ENCODE assay signal across 8 mouse cellular contexts in the genomic region with DNA sequence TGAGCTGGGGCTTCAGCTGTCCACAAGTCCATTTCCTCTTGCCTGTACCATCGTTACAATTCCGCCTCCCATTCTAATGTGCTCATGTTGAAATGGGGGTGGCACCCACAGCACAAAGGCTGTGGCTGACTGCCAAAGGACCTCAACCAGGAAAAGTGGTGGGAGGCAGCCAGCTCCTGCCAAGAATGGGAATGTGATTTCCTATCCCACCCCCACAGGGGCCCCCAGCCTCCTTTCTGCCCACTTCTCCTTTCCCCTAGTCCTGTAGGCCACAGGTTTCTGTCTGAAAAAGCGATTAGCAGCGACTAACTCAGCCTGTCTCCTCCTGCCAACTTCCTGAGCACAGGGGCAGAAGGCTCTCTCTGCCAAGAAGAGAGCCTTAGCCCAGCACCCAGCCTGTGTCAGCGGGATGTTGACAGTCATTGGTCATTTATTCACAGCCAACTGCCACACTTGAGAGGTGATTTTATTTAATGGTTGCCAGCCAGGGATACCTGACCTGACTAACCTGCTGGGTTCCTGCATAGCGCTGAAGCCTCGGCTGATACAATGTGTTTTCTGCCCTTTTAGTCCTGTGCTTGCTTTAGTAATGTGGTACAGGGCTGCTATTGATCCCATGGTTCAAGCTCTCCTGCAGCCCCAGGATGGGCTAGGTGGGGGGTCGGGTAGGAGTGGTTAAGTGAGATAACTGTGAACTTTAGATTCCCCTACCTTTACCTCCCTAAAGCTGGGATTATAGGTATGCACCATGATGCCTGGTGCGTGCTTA.
DNase-seq lines count a peak whose midpoint lies in the region; ATAC-seq and TF ChIP-seq lines count a peak whose summit lies in the region.

No protein-coding gene starts in this region.

- peak; percentile 85 for ATAC-seq in hindbrain, postnatal 0 days
- ATAC-seq in megakaryocyte-erythroid progenitor cell, adult 5-6 weeks (replicated peaks; ENCODE audit: low FRiP score, low TSS enrichment, poor library complexity, severe bottlenecking): 0 out of 2 replicates have a peak, but pooled peaks have one; percentile 16

- intact Hi-C loops in left cerebral cortex, postnatal 10 days (cut with DNase I): no loop called here

- no peak overlapping the region for H3K4me3 ChIP-seq in hindbrain, postnatal 0 days (ENCODE audit: low read length)
- H3K4me3 ChIP-seq in thymus, adult 2 months (ENCODE audit: control insufficient read depth, insufficient read depth, low read length): no peak overlapping the region

- TF ChIP-seq CTCF in hindbrain, postnatal 0 days (IDR thresholded peaks at IDR 0.05; ENCODE audit: low read depth): no peak
- TF ChIP-seq CTCF in thymus, adult 2 months (IDR thresholded peaks at IDR 0.05; ENCODE audit: borderline replicate concordance, control insufficient read depth, extremely low read depth, insufficient read depth, low read length, poor library complexity): no peak

- H3K36me3 ChIP-seq in hindbrain, postnatal 0 days (ENCODE audit: insufficient read depth, low read length): no peaks in the 10 kb centered on the region
- no peaks in the 10 kb centered on the region for H3K36me3 ChIP-seq in thymus, adult 2 months (ENCODE audit: control insufficient read depth, insufficient read depth, low read length)

- no peaks in the 10 kb centered on the region for H3K27me3 ChIP-seq in hindbrain, postnatal 0 days (ENCODE audit: insufficient read depth, low read length)
- H3K27me3 ChIP-seq in thymus, adult 2 months (ENCODE audit: control insufficient read depth, insufficient read depth, low read length): no peaks in the 10 kb centered on the region

- TF ChIP-seq POLR2A in thymus, adult 2 months (IDR thresholded peaks at IDR 0.05; ENCODE audit: control insufficient read depth, extremely low read depth, insufficient read depth, low read length, poor library complexity): no peak

- 30% methylated on average over 9 of the region's 9 CpGs for WGBS in hindbrain, postnatal 0 days
- 50% methylated on average over 9 of the region's 9 CpGs for WGBS in thymus, adult 2 months

- peak; percentile 49 for DNase-seq in MEL-GATA-1-ER (ENCODE audit: extremely low read depth, low read depth)
- DNase-seq in adrenal gland, postnatal 36 days: peak; percentile 20 to 33
- peak; percentile 32 to 42 for DNase-seq in frontal cortex, postnatal 25 days (ENCODE audit: low spot score in 2 of 2)
- peak; percentile 85 for DNase-seq in hindbrain, postnatal 0 days (ENCODE audit: low spot score)
- DNase-seq in left cerebral cortex, postnatal 10 days (ENCODE audit: extremely low spot score in 1 of 2, low spot score in 2 of 2): peak; percentile 64 to 71
- DNase-seq in thymus, postnatal 10 days (ENCODE audit: low spot score in 2 of 2): no peak
- DNase-seq in thymus, adult 2 months: no peak

- peak overlapping the region; percentile 59; the same call in 1 of the 2 replicates for H3K27ac ChIP-seq in hindbrain, postnatal 0 days
- no peak overlapping the region for H3K27ac ChIP-seq in thymus, adult 2 months (ENCODE audit: control insufficient read depth, insufficient read depth, low read length)

- no peaks in the 10 kb centered on the region for H3K4me1 ChIP-seq in hindbrain, postnatal 0 days (ENCODE audit: insufficient read depth, low read length)
- H3K4me1 ChIP-seq in thymus, adult 2 months (replicated peaks; ENCODE audit: control insufficient read depth, insufficient read depth, low read length): peaks cover 17% of the 10 kb centered on the region

- H3K9me3 ChIP-seq in hindbrain, postnatal 0 days (ENCODE audit: low read length): no peaks in the 10 kb centered on the region

- no peak overlapping the region for H3K9ac ChIP-seq in hindbrain, postnatal 0 days (replicated peaks; ENCODE audit: low read length)

- H3K4me2 ChIP-seq in hindbrain, postnatal 0 days (ENCODE audit: low read depth, low read length): no peak overlapping the region

Comparison
In these comparisons a context has a peak if more than half of its experiments do, and no peak if none do; other contexts are left out.
1. DNase-seq: peak in MEL-GATA-1-ER (single experiment), adrenal gland, postnatal 36 days (2 of 2), frontal cortex, postnatal 25 days (2 of 2), hindbrain, postnatal 0 days (single experiment) and left cerebral cortex, postnatal 10 days (2 of 2); none in thymus, postnatal 10 days (0 of 2) and thymus, adult 2 months (single experiment).